Mouse (Mus musculus) yolk sac, embryonic 10.5 days (tissue): ENCODE data around the gene Lmnb2.

Experiments
- DNase-seq: peaks from one replicate; pipeline ENCODE4 v3.0.0-alpha.2; 2017; ENCODE audit warnings: low spot score

Lmnb2 gene

GRCm38 (mm10) chr10:80856908-80857307, 61.1 kb downstream of the Lmnb2 start:
- DNase-seq = no peak

DNA sequence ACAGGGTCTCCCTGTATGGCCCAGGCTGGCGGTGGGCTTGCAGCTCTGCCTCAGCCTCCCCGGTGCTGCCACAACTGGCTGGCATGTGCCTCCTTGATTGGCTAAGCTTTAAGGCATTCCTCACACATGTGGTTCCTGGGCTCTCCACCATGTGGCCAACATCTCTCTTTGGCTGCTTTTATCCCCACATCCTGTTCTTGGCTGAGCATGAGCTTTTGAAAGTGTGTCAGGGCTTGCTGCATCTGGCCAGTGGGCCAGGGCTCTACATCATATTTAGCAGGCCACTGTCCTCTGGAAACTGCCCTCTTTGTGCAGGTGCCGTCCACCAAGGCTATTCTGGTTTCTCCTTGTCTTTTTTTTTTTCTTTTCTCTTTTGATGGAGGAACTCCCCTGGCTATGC, 61.8 kb downstream of the Lmnb2 start:
- DNase-seq = no peak

DNA sequence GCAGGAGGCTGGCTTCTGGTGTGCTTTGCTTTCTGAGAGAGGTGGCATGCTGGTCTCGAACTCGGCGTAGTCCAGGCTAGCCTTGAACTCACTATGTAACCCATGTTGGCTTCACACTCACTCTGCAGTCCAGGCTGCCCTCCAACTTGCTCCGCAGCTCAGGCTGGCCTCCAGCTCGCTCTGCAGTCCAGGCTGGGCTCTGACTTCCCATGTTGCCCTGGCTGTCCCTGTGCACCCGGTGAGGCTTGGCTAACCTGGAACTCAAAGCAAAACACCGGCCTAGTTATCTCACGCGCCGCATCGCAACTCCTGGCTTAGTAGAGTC, 62.3 kb downstream of the Lmnb2 start:
- no peak for DNase-seq

GRCm38 (mm10) chr10:80854913-80855748, 62.9 kb downstream of the Lmnb2 start, which contains the start of the genes Lsm7 and Sppl2b:
TSS of gene Lsm7 (minus strand) at chr10:80855209.
TSS of gene Sppl2b (plus strand) at chr10:80855275.
- DNase-seq = peak; percentile 94
